Mouse (Mus musculus) ES-Bruce4 (cell line): ENCODE measurements at regions not wholly inside any gene's neighbourhood (a gene's known extent, or its start where the extent isn't known, plus 50 kb on each side); places are given as distances from the start of the nearest gene placed in this dataset.

Experiments used
- CTCF ChIP-seq: IDR thresholded peaks from one replicate; pipeline ENCODE4 v1.8.1; 2011; ENCODE audit warnings: low read depth, low read length
- EP300 ChIP-seq: IDR thresholded peaks from 2 replicates; pipeline ENCODE4 v1.6.1; 2011; ENCODE audit warnings: low read depth, low read length; ENCODE audit not compliant: insufficient read depth
- POLR2A ChIP-seq: IDR thresholded peaks from one replicate; pipeline ENCODE4 v1.8.1; 2011; ENCODE audit warnings: low read length; ENCODE audit not compliant: insufficient read depth

- no peak for TF ChIP-seq CTCF
- TF ChIP-seq EP300, result 0 out of 2 replicates have a peak, but pooled peaks have one; percentile 27
- TF ChIP-seq POLR2A, result no peak
These were observed 184.9 kb downstream of the Adgrd1 start for GRCm38 (mm10) chr5:129281406-129281805.
